Mouse (Mus musculus): ENCODE measurements around the gene Zmym4. TPM values are rescaled to one million over a fixed set of nuclear protein-coding genes. Genes with fewer than 3 reads are reported as not detected.

Zmym4 gene
- polyA plus RNA-seq, 1 experiment from 2014 or later: 31.0 TPM

GRCm38 (mm10) chr4:126885953-126886352 is 82.0 kb downstream of the Zmym4 start:
- Histone ChIP-seq H3K27me3 (no peaks in the 10 kb centered on the region), H3K4me1 (replicated peaks) (no peaks in the 10 kb centered on the region), H3K27ac (no peak overlapping the region), H3K36me3 (peaks cover 61% of the 10 kb centered on the region), H3K9ac (replicated peaks) (no peak overlapping the region), H3K4me2 (replicated peaks) (no peak overlapping the region), H3K4me3 (replicated peaks) (no peak overlapping the region), H3K9me3 (no peaks in the 10 kb centered on the region)
- no peak for ATAC-seq
- WGBS: 51% methylated on average over 1 of the region's 1 CpGs

- no peak for ATAC-seq
- Histone ChIP-seq H3K27ac (no peak overlapping the region), H3K27me3 (no peaks in the 10 kb centered on the region), H3K4me1 (replicated peaks) (no peaks in the 10 kb centered on the region), H3K4me2 (replicated peaks) (no peak overlapping the region), H3K4me3 (replicated peaks) (no peak overlapping the region), H3K9ac (replicated peaks) (no peak overlapping the region), H3K9me3 (no peaks in the 10 kb centered on the region), H3K36me3 (peaks cover 62% of the 10 kb centered on the region)
- 95% methylated on average over 5 of the region's 5 CpGs for WGBS
Observed at GRCm38 (mm10) chr4:126883602-126884001, 84.3 kb downstream of the Zmym4 start.

GRCm38 (mm10) chr4:126879560-126880275 is 88.2 kb downstream of the Zmym4 start:
- no peak overlapping the region for H3K4me3 ChIP-seq (replicated peaks)
- 89% methylated on average over 5 of the region's 5 CpGs for WGBS
- H3K27me3 ChIP-seq: no peaks in the 10 kb centered on the region
- H3K9me3 ChIP-seq: no peaks in the 10 kb centered on the region
- ATAC-seq: no peak
- no peak overlapping the region for H3K27ac ChIP-seq
- H3K4me2 ChIP-seq (replicated peaks): no peak overlapping the region
- H3K9ac ChIP-seq (replicated peaks): no peak overlapping the region
- H3K36me3 ChIP-seq: peaks cover 72% of the 10 kb centered on the region
- no peaks in the 10 kb centered on the region for H3K4me1 ChIP-seq (replicated peaks)

GRCm38 (mm10) chr4:126872717-126873116 is 95.2 kb downstream of the Zmym4 start:
- no peak overlapping the region for H3K4me2 ChIP-seq (replicated peaks)
- no peak overlapping the region for H3K27ac ChIP-seq
- no peak overlapping the region for H3K9ac ChIP-seq (replicated peaks)
- H3K4me1 ChIP-seq (replicated peaks): no peaks in the 10 kb centered on the region
- H3K4me3 ChIP-seq (replicated peaks): no peak overlapping the region
- no peaks in the 10 kb centered on the region for H3K9me3 ChIP-seq
- H3K36me3 ChIP-seq: peaks cover 47% of the 10 kb centered on the region
- WGBS: 77% methylated on average over 7 of the region's 7 CpGs
- no peaks in the 10 kb centered on the region for H3K27me3 ChIP-seq
- ATAC-seq: no peak

- H3K36me3 ChIP-seq: peaks cover 56% of the 10 kb centered on the region
- H3K9ac ChIP-seq (replicated peaks): no peak overlapping the region
- no peak overlapping the region for H3K27ac ChIP-seq
- H3K4me2 ChIP-seq (replicated peaks): no peak overlapping the region
- 88% methylated on average over 12 of the region's 12 CpGs for WGBS
- H3K4me3 ChIP-seq (replicated peaks): no peak overlapping the region
- no peaks in the 10 kb centered on the region for H3K4me1 ChIP-seq (replicated peaks)
- no peaks in the 10 kb centered on the region for H3K27me3 ChIP-seq
- no peak for ATAC-seq
- no peaks in the 10 kb centered on the region for H3K9me3 ChIP-seq
Observed at GRCm38 (mm10) chr4:126868699-126869098, 99.2 kb downstream of the Zmym4 start.

- Histone ChIP-seq H3K27me3 (no peaks in the 10 kb centered on the region), H3K9me3 (no peaks in the 10 kb centered on the region), H3K4me3 (replicated peaks) (no peak overlapping the region), H3K4me2 (replicated peaks) (no peak overlapping the region), H3K27ac (no peak overlapping the region), H3K36me3 (peaks cover 67% of the 10 kb centered on the region), H3K4me1 (replicated peaks) (no peaks in the 10 kb centered on the region), H3K9ac (replicated peaks) (no peak overlapping the region)
- WGBS: 88% methylated on average over 11 of the region's 11 CpGs
- ATAC-seq: no peak
Observed at GRCm38 (mm10) chr4:126861514-126862266, 106.2 kb downstream of the Zmym4 start.

GRCm38 (mm10) chr4:126860268-126860986 is 107.5 kb downstream of the Zmym4 start:
- H3K27ac ChIP-seq: no peak overlapping the region
- no peak overlapping the region for H3K4me2 ChIP-seq (replicated peaks)
- H3K9ac ChIP-seq (replicated peaks): no peak overlapping the region
- H3K36me3 ChIP-seq: peaks cover 60% of the 10 kb centered on the region
- H3K4me3 ChIP-seq (replicated peaks): no peak overlapping the region
- H3K4me1 ChIP-seq (replicated peaks): no peaks in the 10 kb centered on the region
- 89% methylated on average over 9 of the region's 9 CpGs for WGBS
- no peaks in the 10 kb centered on the region for H3K27me3 ChIP-seq
- ATAC-seq: no peak
- no peaks in the 10 kb centered on the region for H3K9me3 ChIP-seq

- Histone ChIP-seq H3K4me3 (replicated peaks) (no peak overlapping the region), H3K9me3 (no peaks in the 10 kb centered on the region), H3K27ac (no peak overlapping the region), H3K36me3 (peaks cover 71% of the 10 kb centered on the region), H3K4me2 (replicated peaks) (no peak overlapping the region), H3K4me1 (replicated peaks) (no peaks in the 10 kb centered on the region), H3K27me3 (no peaks in the 10 kb centered on the region), H3K9ac (replicated peaks) (no peak overlapping the region)
- no peak for ATAC-seq
- WGBS: 80% methylated on average over 11 of the region's 11 CpGs
Observed at GRCm38 (mm10) chr4:126852971-126853370, 115.0 kb downstream of the Zmym4 start.

- WGBS: 69% methylated on average over 4 of the region's 4 CpGs
Observed at GRCm38 (mm10) chr4:126850778-126851080, 117.2 kb downstream of the Zmym4 start.

GRCm38 (mm10) chr4:126850019-126850777 is 117.7 kb downstream of the Zmym4 start:
- Histone ChIP-seq H3K4me3 (replicated peaks) (no peak overlapping the region), H3K4me2 (replicated peaks) (no peak overlapping the region), H3K9me3 (no peaks in the 10 kb centered on the region), H3K4me1 (replicated peaks) (no peaks in the 10 kb centered on the region), H3K27ac (no peak overlapping the region), H3K9ac (replicated peaks) (no peak overlapping the region), H3K36me3 (peaks cover 88% of the 10 kb centered on the region), H3K27me3 (no peaks in the 10 kb centered on the region)
- WGBS: 88% methylated on average over 7 of the region's 7 CpGs
- ATAC-seq: no peak

More at GRCm38 (mm10) chr4:126850778-126851080, 117.2 kb downstream of the Zmym4 start:
- no peak overlapping the region for H3K4me2 ChIP-seq (replicated peaks)
- ATAC-seq: no peak
- no peak overlapping the region for H3K4me3 ChIP-seq (replicated peaks)
- H3K9me3 ChIP-seq: no peaks in the 10 kb centered on the region
- H3K4me1 ChIP-seq (replicated peaks): no peaks in the 10 kb centered on the region
- H3K36me3 ChIP-seq: peaks cover 88% of the 10 kb centered on the region
- H3K9ac ChIP-seq (replicated peaks): no peak overlapping the region
- no peak overlapping the region for H3K27ac ChIP-seq
- no peaks in the 10 kb centered on the region for H3K27me3 ChIP-seq

- peaks cover 84% of the 10 kb centered on the region for H3K36me3 ChIP-seq
Observed at GRCm38 (mm10) chr4:126846971-126847370, 121.0 kb downstream of the Zmym4 start.

More at GRCm38 (mm10) chr4:126846971-126847370, 121.0 kb downstream of the Zmym4 start:
- Histone ChIP-seq H3K27me3 (no peaks in the 10 kb centered on the region), H3K27ac (no peak overlapping the region), H3K4me1 (replicated peaks) (no peaks in the 10 kb centered on the region), H3K9me3 (no peaks in the 10 kb centered on the region), H3K4me2 (replicated peaks) (no peak overlapping the region), H3K9ac (replicated peaks) (no peak overlapping the region), H3K4me3 (replicated peaks) (no peak overlapping the region)
- 72% methylated on average over 7 of the region's 7 CpGs for whole genome bisulfite sequencing
- no peak for ATAC-seq
